In the genomic region with DNA sequence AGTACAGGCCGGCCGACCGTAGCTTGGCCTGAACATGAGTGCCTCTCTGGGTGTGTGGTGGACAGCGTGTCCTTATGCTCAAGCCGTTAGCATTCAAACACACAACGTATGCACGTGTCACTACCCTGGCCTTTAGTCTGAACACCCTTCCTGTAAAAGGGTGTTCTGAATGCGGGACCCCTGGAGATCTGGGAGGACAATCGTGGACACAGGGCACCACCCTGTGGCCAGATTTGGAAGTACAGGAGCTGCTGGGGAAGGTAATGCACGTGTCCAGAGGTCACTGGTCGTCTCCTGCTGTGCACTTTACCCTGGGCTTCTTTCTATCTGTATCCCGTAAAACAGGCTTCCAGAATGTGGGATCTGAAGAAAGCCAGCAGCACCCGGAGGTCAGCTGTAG, we compare ENCODE assay signal across 9 mouse cellular contexts. TPM values are rescaled to one million over a fixed set of nuclear protein-coding genes. Genes with fewer than 3 reads are reported as not detected.
DNase-seq lines count a peak whose midpoint lies in the region; ATAC-seq lines count a peak whose summit lies in the region.
"Had no signal": no experiment of that assay in that cellular context is flagged by ENCODE, and none has a peak within 500 bp of the region (broad histone marks: within the 10 kb centered on the region; RNA-seq: fewer than 3 reads in every experiment).

No protein-coding gene starts in this region.

- H3K9ac ChIP-seq in forebrain, embryonic 12.5 days = no peak overlapping the region
- peak overlapping the region; percentile 35; the same call in 1 of the 2 replicates for H3K9ac ChIP-seq in hindbrain, embryonic 13.5 days

- no peak overlapping the region for H3K27ac ChIP-seq in forebrain, embryonic 12.5 days
- H3K27ac ChIP-seq in hindbrain, embryonic 13.5 days = no peak overlapping the region

- ATAC-seq in forebrain, embryonic 12.5 days (ENCODE audit: low FRiP score) = peak; percentile 46; the same call in 1 of the 2 replicates
- ATAC-seq in hindbrain, embryonic 13.5 days (ENCODE audit: low FRiP score) = peak; percentile 54

- no peak overlapping the region for H3K4me3 ChIP-seq in forebrain, embryonic 12.5 days (replicated peaks)
- H3K4me3 ChIP-seq in hindbrain, embryonic 13.5 days = no peak overlapping the region

- H3K4me2 ChIP-seq in forebrain, embryonic 12.5 days = no peak overlapping the region
- no peak overlapping the region for H3K4me2 ChIP-seq in hindbrain, embryonic 13.5 days

- DNase-seq in ES-CJ7 (ENCODE audit: low read depth, low spot score) = peak; percentile 84
- DNase-seq in c-Kit-positive CD71-negative TER-119-negative erythroid progenitor cells, embryonic 14.5 days (ENCODE audit: low read depth) = peak; percentile 68
- DNase-seq in layer of hippocampus, postnatal 36 days = peak; percentile 70 to 72
- DNase-seq in lung, postnatal 36 days = peak; percentile 88
- DNase-seq in retina, postnatal 7 days (ENCODE audit: low read depth, low spot score) = peak; percentile 74
- peak; percentile 47 for DNase-seq in urinary bladder, postnatal 10 days (ENCODE audit: low spot score)

- H3K36me3 ChIP-seq in forebrain, embryonic 12.5 days (replicated peaks) = peaks cover 13% of the 10 kb centered on the region
- H3K36me3 ChIP-seq in hindbrain, embryonic 13.5 days = peaks cover 27% of the 10 kb centered on the region

- 24% methylated on average over 13 of the region's 13 CpGs for WGBS in forebrain, embryonic 12.5 days
- 26% methylated on average over 13 of the region's 13 CpGs for WGBS in hindbrain, embryonic 13.5 days

- no peaks in the 10 kb centered on the region for H3K4me1 ChIP-seq in forebrain, embryonic 12.5 days
- peaks cover 8% of the 10 kb centered on the region for H3K4me1 ChIP-seq in hindbrain, embryonic 13.5 days (replicated peaks)

- H3K9me3 ChIP-seq in forebrain, embryonic 12.5 days = no peaks in the 10 kb centered on the region
- H3K9me3 ChIP-seq in hindbrain, embryonic 13.5 days = no peaks in the 10 kb centered on the region

- no peaks in the 10 kb centered on the region for H3K27me3 ChIP-seq in forebrain, embryonic 12.5 days
- no peaks in the 10 kb centered on the region for H3K27me3 ChIP-seq in hindbrain, embryonic 13.5 days

RNA-seq across cellular contexts. Expression of a gene that starts 3.0 kb away (rescaled TPM):
- polyA plus RNA-seq in forebrain, embryonic 12.5 days (2016; fragmentation: Nextera tagmentation; extraction: Ambion mirVana) = not detected in 2 replicates
- 0.69 TPM in 1 of 2 replicates, not detected in the other for polyA plus RNA-seq in hindbrain, embryonic 13.5 days (2015; fragmentation: Nextera tagmentation; extraction: Ambion mirVana)
- total RNA-seq in layer of hippocampus, postnatal 36 days (2021) = 1 to 10 TPM; 1.2 to 1.3 TPM

RNA-seq across cellular contexts. Expression of a gene that starts 17.5 kb away (rescaled TPM):
- 0.13 and 0.17 TPM in 2 replicates for polyA plus RNA-seq in forebrain, embryonic 12.5 days (2016; fragmentation: Nextera tagmentation; extraction: Ambion mirVana)
- polyA plus RNA-seq in hindbrain, embryonic 13.5 days (2015; fragmentation: Nextera tagmentation; extraction: Ambion mirVana) = 0.09 and 0.12 TPM in 2 replicates
- under 1 TPM; 0.30 to 0.35 TPM for total RNA-seq in layer of hippocampus, postnatal 36 days (2021)
- polyA plus RNA-seq: heart, embryonic 14.5 days had no signal

RNA-seq across cellular contexts. Expression of a gene that starts 21.1 kb away (rescaled TPM):
- polyA plus RNA-seq in forebrain, embryonic 12.5 days (2016; fragmentation: Nextera tagmentation; extraction: Ambion mirVana) = 24.7 and 26.1 TPM in 2 replicates
- polyA plus RNA-seq in hindbrain, embryonic 13.5 days (2015; fragmentation: Nextera tagmentation; extraction: Ambion mirVana) = 41.6 and 45.3 TPM in 2 replicates
- total RNA-seq in layer of hippocampus, postnatal 36 days (2021) = 10 to 100 TPM; 64.6 to 71.8 TPM

RNA-seq across cellular contexts. Expression of a gene that starts 21.4 kb away (rescaled TPM):
- 307 and 318 TPM in 2 replicates for polyA plus RNA-seq in forebrain, embryonic 12.5 days (2016; fragmentation: Nextera tagmentation; extraction: Ambion mirVana)
- 278 and 284 TPM in 2 replicates for polyA plus RNA-seq in hindbrain, embryonic 13.5 days (2015; fragmentation: Nextera tagmentation; extraction: Ambion mirVana)
- 100 to 1,000 TPM; 113 to 119 TPM for total RNA-seq in layer of hippocampus, postnatal 36 days (2021)

RNA-seq across cellular contexts. Expression of a gene that starts 38.0 kb away (rescaled TPM):
- polyA plus RNA-seq in forebrain, embryonic 12.5 days (2016; fragmentation: Nextera tagmentation; extraction: Ambion mirVana) = 12.7 and 12.9 TPM in 2 replicates
- polyA plus RNA-seq in hindbrain, embryonic 13.5 days (2015; fragmentation: Nextera tagmentation; extraction: Ambion mirVana) = 8.8 and 10.4 TPM in 2 replicates
- 1 to 10 TPM; 3.9 to 4.0 TPM for total RNA-seq in layer of hippocampus, postnatal 36 days (2021)
